Mouse (Mus musculus) lung, adult 2 months (tissue): ENCODE results near the gene Vmn1r43.

Experiments
- CTCF ChIP-seq: fragments of 200-500 bp; IDR thresholded peaks from 2 replicates; pipeline ENCODE4 v1.5.1; 2011; ENCODE audit warnings: mild to moderate bottlenecking, low read length, control low read depth; ENCODE audit not compliant: insufficient read depth
- POLR2A ChIP-seq: fragments of 200-500 bp; IDR thresholded peaks from 2 replicates; pipeline ENCODE4 v1.6.1; 2011; ENCODE audit warnings: low read depth, mild to moderate bottlenecking, control low read depth, low read length, borderline replicate concordance; ENCODE audit errors: extremely low read depth

GRCm38 (mm10) chr6:89857552-89857951 lies 18.7 kb downstream of the Vmn1r43 start:
- TF ChIP-seq CTCF (no peak), POLR2A (no peak)
